Mouse (Mus musculus): ENCODE results near the gene D10Wsu102e. TPM values are rescaled to one million over a fixed set of nuclear protein-coding genes. Genes with fewer than 3 reads are reported as not detected.

D10Wsu102e gene
- polyA plus RNA-seq, 1 experiment = 8.9 TPM

GRCm38 (mm10) chr10:83322551-83323100 is 37.4 kb upstream of the D10Wsu102e start:
- no peaks in the 10 kb centered on the region for H3K4me1 ChIP-seq (ENCODE audit: control insufficient read depth, insufficient read depth, low read length)
- no peaks in the 10 kb centered on the region for H3K9me3 ChIP-seq (replicated peaks; ENCODE audit: control insufficient read depth, insufficient read depth, low read length, poor library complexity, severe bottlenecking)
- H3K4me3 ChIP-seq (ENCODE audit: low read depth, low read length) = no peak overlapping the region
- no peak overlapping the region for H3K9ac ChIP-seq (ENCODE audit: low read depth, poor library complexity, severe bottlenecking)
- H3K27ac ChIP-seq (ENCODE audit: insufficient read depth, low read length) = no peak overlapping the region
- H3K27me3 ChIP-seq (ENCODE audit: control insufficient read depth, insufficient read depth, low read length, poor library complexity, severe bottlenecking) = no peaks in the 10 kb centered on the region
- H3K36me3 ChIP-seq (ENCODE audit: control insufficient read depth, insufficient read depth, low read length, poor library complexity, severe bottlenecking) = no peaks in the 10 kb centered on the region
- TF ChIP-seq EP300 (IDR thresholded peaks at IDR 0.05; ENCODE audit: insufficient read depth, low read depth, low read length) (no peak), POLR2A (IDR thresholded peaks at IDR 0.05; ENCODE audit: insufficient read depth, low read length) (no peak)

DNA sequence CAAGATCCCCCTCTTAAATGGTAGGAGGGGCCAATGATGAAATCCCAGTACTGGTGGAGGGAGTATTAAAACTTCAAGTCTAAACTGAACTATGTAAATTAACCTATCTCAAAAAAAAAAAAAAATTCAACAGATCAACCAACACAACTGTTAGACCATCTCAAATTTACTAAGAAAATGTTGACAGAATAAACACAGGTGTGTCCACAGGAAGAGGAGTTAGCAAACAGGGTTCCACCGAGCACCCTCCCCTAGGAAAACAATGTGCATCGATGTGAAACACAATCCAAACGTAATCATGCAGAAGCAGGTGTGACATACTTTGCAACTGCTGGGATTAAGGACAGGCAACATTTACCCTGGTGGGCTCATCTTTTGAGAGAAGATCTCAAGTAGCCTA is 35.1 kb upstream of the D10Wsu102e start:
- Histone ChIP-seq H3K9me3 (replicated peaks; ENCODE audit: control insufficient read depth, insufficient read depth, low read length, poor library complexity, severe bottlenecking) (no peaks in the 10 kb centered on the region), H3K4me1 (ENCODE audit: control insufficient read depth, insufficient read depth, low read length) (no peaks in the 10 kb centered on the region), H3K36me3 (ENCODE audit: control insufficient read depth, insufficient read depth, low read length, poor library complexity, severe bottlenecking) (no peaks in the 10 kb centered on the region), H3K27me3 (ENCODE audit: control insufficient read depth, insufficient read depth, low read length, poor library complexity, severe bottlenecking) (no peaks in the 10 kb centered on the region), H3K27ac (ENCODE audit: insufficient read depth, low read length) (no peak overlapping the region), H3K9ac (ENCODE audit: low read depth, poor library complexity, severe bottlenecking) (no peak overlapping the region), H3K4me3 (ENCODE audit: low read depth, low read length) (no peak overlapping the region)
- TF ChIP-seq POLR2A (IDR thresholded peaks at IDR 0.05; ENCODE audit: insufficient read depth, low read length) (no peak), CTCF (IDR thresholded peaks at IDR 0.05; ENCODE audit: low read depth, low read length) (no peak), EP300 (IDR thresholded peaks at IDR 0.05; ENCODE audit: insufficient read depth, low read depth, low read length) (no peak)

GRCm38 (mm10) chr10:83325903-83326302 is 34.1 kb upstream of the D10Wsu102e start:
- Histone ChIP-seq H3K27ac (ENCODE audit: insufficient read depth, low read length) (no peak overlapping the region), H3K36me3 (ENCODE audit: control insufficient read depth, insufficient read depth, low read length, poor library complexity, severe bottlenecking) (no peaks in the 10 kb centered on the region), H3K27me3 (ENCODE audit: control insufficient read depth, insufficient read depth, low read length, poor library complexity, severe bottlenecking) (no peaks in the 10 kb centered on the region), H3K4me1 (ENCODE audit: control insufficient read depth, insufficient read depth, low read length) (no peaks in the 10 kb centered on the region), H3K9me3 (replicated peaks; ENCODE audit: control insufficient read depth, insufficient read depth, low read length, poor library complexity, severe bottlenecking) (no peaks in the 10 kb centered on the region), H3K4me3 (ENCODE audit: low read depth, low read length) (no peak overlapping the region), H3K9ac (ENCODE audit: low read depth, poor library complexity, severe bottlenecking) (no peak overlapping the region)
- TF ChIP-seq EP300 (IDR thresholded peaks at IDR 0.05; ENCODE audit: insufficient read depth, low read depth, low read length) (no peak), POLR2A (IDR thresholded peaks at IDR 0.05; ENCODE audit: insufficient read depth, low read length) (no peak), CTCF (IDR thresholded peaks at IDR 0.05; ENCODE audit: low read depth, low read length) (no peak)

- Histone ChIP-seq H3K27me3 (ENCODE audit: control insufficient read depth, insufficient read depth, low read length, poor library complexity, severe bottlenecking) (no peaks in the 10 kb centered on the region), H3K4me3 (ENCODE audit: low read depth, low read length) (no peak overlapping the region), H3K9me3 (replicated peaks; ENCODE audit: control insufficient read depth, insufficient read depth, low read length, poor library complexity, severe bottlenecking) (no peaks in the 10 kb centered on the region), H3K36me3 (ENCODE audit: control insufficient read depth, insufficient read depth, low read length, poor library complexity, severe bottlenecking) (no peaks in the 10 kb centered on the region), H3K27ac (ENCODE audit: insufficient read depth, low read length) (no peak overlapping the region), H3K4me1 (ENCODE audit: control insufficient read depth, insufficient read depth, low read length) (no peaks in the 10 kb centered on the region), H3K9ac (ENCODE audit: low read depth, poor library complexity, severe bottlenecking) (no peak overlapping the region)
- TF ChIP-seq EP300 (IDR thresholded peaks at IDR 0.05; ENCODE audit: insufficient read depth, low read depth, low read length) = no peak
- no peak for TF ChIP-seq CTCF (IDR thresholded peaks at IDR 0.05; ENCODE audit: low read depth, low read length)
- no peak for TF ChIP-seq POLR2A (IDR thresholded peaks at IDR 0.05; ENCODE audit: insufficient read depth, low read length)
These were observed 33.3 kb upstream of the D10Wsu102e start for GRCm38 (mm10) chr10:83326648-83327285.

DNA sequence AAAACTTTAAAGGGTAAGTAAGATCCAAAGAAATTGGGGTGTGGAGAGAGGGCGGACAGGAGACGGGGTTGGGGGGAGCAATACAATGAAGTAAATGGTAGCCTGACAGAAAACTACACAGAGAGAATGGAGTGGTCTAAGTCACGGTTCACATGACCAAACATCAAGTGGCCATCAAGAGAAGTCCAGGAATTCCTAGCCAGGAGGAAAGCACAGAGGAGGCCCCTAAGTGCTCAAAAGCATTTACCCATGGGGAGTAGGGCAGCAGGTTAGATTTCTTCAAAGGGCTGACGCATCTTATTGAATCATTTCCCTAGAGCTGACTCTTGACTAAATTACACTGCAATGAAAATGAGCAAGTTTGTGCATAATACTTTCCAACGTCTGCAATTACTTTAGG is 31.2 kb upstream of the D10Wsu102e start:
- no peak overlapping the region for H3K4me3 ChIP-seq (ENCODE audit: low read depth, low read length)
- no peaks in the 10 kb centered on the region for H3K9me3 ChIP-seq (replicated peaks; ENCODE audit: control insufficient read depth, insufficient read depth, low read length, poor library complexity, severe bottlenecking)
- no peak for TF ChIP-seq EP300 (IDR thresholded peaks at IDR 0.05; ENCODE audit: insufficient read depth, low read depth, low read length)
- TF ChIP-seq POLR2A (IDR thresholded peaks at IDR 0.05; ENCODE audit: insufficient read depth, low read length) = no peak
- no peak for TF ChIP-seq CTCF (IDR thresholded peaks at IDR 0.05; ENCODE audit: low read depth, low read length)
- no peaks in the 10 kb centered on the region for H3K4me1 ChIP-seq (ENCODE audit: control insufficient read depth, insufficient read depth, low read length)
- H3K36me3 ChIP-seq (ENCODE audit: control insufficient read depth, insufficient read depth, low read length, poor library complexity, severe bottlenecking) = no peaks in the 10 kb centered on the region
- no peak overlapping the region for H3K27ac ChIP-seq (ENCODE audit: insufficient read depth, low read length)
- H3K27me3 ChIP-seq (ENCODE audit: control insufficient read depth, insufficient read depth, low read length, poor library complexity, severe bottlenecking) = no peaks in the 10 kb centered on the region
- H3K9ac ChIP-seq (ENCODE audit: low read depth, poor library complexity, severe bottlenecking) = no peak overlapping the region

- H3K27ac ChIP-seq (ENCODE audit: insufficient read depth, low read length) = no peak overlapping the region
- no peaks in the 10 kb centered on the region; the same call in 1 of the 2 replicates for H3K27me3 ChIP-seq (ENCODE audit: control insufficient read depth, insufficient read depth, low read length, poor library complexity, severe bottlenecking)
- H3K4me3 ChIP-seq (ENCODE audit: low read depth, low read length) = no peak overlapping the region
- no peak overlapping the region for H3K9ac ChIP-seq (ENCODE audit: low read depth, poor library complexity, severe bottlenecking)
- no peak for TF ChIP-seq POLR2A (IDR thresholded peaks at IDR 0.05; ENCODE audit: insufficient read depth, low read length)
- no peak for TF ChIP-seq CTCF (IDR thresholded peaks at IDR 0.05; ENCODE audit: low read depth, low read length)
- TF ChIP-seq EP300 (IDR thresholded peaks at IDR 0.05; ENCODE audit: insufficient read depth, low read depth, low read length) = no peak
- H3K36me3 ChIP-seq (ENCODE audit: control insufficient read depth, insufficient read depth, low read length, poor library complexity, severe bottlenecking) = no peaks in the 10 kb centered on the region
- no peaks in the 10 kb centered on the region for H3K9me3 ChIP-seq (replicated peaks; ENCODE audit: control insufficient read depth, insufficient read depth, low read length, poor library complexity, severe bottlenecking)
- H3K4me1 ChIP-seq (ENCODE audit: control insufficient read depth, insufficient read depth, low read length) = no peaks in the 10 kb centered on the region
These were observed 29.7 kb upstream of the D10Wsu102e start for GRCm38 (mm10) chr10:83330336-83330735.

Measured in ES-Bruce4 (cell line).